Mouse (Mus musculus) activated CD4-positive, CD25-positive, alpha-beta regulatory T cell, adult 4 months (primary cell): ENCODE data around the gene Ttc33. TPM values are rescaled to one million over a fixed set of nuclear protein-coding genes. Genes with fewer than 3 reads are reported as not detected.
A peak's percentile ranks its signal among the peaks of the same experiment; 100 is the strongest.

Source experiments
- ATAC-seq: one replicate; pipeline ENCODE4 v1.8.0; 2017
- polyA plus RNA-seq, 2 experiments: library from polyadenylated mRNA; unstranded; fragments of 100-300 nt; shearing (Covaris generic); gene quantifications; one replicate each; pipeline ENCODE4 v1.2.1; 2017

The Ttc33 gene
- 10 to 100 TPM; 59.4 to 68.8 TPM for polyA plus RNA-seq

DNA sequence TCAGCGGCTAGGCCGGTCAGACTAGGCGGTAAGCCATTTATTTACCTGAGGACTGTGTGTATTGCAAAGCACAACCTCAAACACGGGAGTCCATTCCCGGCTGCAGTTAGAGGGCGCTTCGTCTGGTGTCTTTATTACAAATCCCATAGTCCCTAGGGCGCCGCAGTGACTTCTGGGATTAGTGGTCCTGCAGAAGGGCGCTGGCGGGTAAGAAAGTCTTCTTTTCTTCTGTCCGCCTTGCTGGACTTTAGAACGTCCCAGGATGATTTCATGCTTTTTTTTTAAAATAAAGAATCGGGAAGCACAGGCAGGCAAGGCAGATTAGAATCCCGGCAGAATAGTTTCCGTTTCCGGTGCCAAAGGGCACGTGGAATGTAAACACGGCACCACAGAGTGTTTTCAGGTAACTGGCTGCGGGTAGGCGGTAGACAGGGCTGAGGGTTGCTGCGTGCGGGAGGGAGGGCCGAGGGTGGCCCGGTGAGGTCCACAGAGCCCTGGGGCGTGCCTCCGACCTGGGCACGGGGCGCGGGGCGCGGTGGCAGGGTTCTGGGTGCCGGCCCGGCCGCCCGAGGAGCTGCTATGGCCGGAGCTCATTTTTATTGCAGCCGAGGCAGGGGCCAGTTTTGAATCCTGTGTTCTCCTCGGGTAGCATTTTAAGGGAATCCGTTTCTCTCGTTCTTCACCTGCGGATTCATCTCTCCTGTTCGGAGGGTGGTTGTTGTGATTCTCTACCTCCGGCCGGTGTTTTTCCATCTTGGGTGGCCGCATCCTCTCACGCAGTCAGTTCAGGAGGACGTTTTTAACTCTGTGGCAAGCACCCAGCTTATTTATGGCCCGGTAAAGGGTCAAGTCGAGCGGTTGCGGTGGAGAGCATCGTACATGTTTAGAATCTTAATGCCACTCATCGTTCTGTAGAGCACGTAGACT lies at the start of gene Ttc33:
Ttc33 (plus strand) TSS at position 160 of the 927 bp plus-strand sequence.
- ATAC-seq: peak; percentile 73

DNA sequence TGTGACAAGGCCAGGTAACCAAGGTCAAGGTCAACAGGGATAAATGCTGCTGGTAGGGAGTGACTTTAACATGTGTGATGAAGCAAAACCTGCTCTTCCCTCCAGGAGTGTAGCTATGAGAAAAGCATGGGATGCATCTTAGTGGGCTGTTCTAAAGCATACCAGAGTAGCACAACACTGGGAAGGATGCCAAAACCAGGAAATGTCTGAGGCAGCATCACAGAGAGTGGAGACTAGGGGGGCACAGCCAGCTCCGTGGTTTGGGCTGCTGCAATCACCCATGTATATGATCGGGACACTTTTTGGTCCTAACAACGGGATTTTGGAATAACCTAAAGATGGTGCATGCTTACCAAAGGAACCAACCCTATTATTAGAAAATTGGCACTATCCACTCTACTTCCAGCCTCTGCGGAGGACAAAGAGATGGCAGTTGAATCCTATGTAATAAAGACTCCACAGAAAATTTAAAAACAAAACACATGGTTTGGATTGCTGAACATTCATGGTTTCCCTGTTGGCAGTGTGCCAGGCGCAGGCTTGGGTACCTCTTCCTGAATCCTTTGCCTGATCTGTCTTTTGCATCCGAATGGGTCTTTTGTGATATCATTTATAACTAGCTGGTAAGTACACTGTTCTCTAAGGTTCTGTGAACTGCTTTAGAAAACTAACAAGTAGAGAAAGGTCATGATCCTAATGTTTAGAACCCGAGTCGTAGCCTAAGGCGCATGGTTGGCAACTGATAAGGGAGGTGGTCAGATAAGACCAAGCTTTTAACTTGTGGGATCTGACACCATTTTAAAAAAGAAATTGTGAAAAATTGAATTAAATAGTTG lies 47.1 kb upstream of the Ttc33 start:
- no peak for ATAC-seq

DNA sequence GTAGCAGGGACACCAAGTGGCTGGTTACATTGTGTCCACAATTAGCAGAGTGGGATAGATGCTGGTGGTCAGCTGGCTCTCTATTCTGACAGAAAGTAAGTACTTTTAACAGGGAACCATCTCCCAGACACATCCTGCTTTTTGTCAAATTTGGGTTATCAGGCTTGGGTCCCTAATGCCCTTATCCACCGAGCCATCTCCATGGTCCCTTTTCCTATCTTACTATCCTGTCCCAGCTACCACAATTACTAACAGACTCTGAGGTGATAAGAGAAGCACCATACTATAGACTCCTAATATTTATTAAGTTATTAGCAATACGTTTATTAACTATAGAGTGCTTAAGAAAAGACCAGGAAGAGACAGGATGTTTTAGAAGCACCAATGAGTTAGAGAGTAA lies 46.0 kb upstream of the Ttc33 start:
- ATAC-seq: no peak

DNA sequence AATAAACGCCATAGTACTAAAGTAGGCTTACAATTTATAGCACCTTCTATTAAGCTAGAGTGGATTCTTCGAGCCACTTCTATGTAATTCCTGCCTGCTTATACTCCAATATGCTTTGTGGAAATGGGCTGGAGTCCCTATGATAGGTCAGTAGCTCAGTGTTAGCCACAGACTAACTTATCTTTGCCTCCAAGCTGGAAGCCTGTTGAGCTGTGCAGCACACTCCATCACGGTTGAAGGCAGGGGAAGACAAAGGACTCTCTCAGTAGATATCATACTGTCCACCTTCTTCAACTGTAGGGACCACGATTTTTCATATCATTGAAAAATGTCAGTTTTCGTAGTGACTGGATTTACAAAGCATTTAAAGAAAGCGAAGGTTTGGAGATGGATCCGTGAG lies 45.5 kb upstream of the Ttc33 start:
- ATAC-seq: no peak

DNA sequence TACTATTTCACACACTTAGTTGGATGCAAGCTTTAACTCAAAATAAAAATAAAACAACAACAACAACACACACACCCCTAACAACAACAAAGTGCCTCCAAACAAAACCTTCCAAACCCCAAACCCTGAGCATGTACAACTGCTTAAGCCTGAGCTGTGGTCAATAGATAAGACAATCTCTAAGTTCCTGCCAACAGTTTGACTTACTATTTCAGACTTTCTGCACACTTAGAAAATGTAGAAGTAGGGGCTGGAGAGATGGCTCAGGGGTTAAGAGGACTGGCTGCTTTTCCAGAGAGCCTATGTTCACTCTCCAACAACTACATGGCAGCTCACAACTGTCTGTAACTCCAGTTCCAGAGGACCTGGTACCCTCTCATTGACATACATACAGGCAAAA lies 45.0 kb upstream of the Ttc33 start:
- no peak for ATAC-seq

DNA sequence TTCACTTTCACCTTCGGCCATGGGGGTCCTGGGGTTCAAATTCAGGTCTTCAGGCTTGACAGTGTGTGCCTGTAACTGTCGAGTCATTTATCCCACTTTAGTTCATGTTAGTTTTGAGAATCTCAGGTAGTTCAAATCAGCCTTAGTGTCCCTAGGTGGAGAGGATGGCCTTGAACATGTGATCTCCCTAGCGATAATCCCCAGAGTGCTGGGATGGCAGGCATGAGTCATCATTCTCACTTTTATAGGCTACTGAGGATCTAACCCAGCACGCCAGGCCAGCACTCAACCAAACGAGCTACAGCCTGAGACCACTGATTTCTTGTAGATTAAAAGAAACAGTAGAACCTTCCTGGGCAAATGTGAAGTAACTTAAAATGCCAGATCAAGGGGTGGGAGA lies 43.3 kb upstream of the Ttc33 start:
- ATAC-seq: no peak

DNA sequence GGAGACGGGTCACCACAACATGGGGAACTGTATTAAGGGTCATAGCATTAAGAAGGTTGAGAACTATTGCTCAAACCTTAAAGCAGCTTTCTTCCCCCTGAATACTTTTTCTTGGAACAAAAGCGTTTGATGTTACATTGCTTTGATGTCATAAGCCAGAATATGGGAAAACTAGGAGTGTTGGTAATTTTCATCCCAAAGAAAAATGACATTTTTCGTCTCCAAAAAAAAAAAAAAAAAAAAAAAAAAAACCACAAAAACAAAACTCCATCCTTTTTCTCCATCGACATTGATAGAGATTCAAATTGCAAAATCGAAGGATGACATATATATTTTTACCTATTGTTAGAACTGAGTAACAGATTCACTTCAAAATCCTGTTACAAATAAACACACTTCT lies 42.6 kb upstream of the Ttc33 start:
- ATAC-seq: no peak

DNA sequence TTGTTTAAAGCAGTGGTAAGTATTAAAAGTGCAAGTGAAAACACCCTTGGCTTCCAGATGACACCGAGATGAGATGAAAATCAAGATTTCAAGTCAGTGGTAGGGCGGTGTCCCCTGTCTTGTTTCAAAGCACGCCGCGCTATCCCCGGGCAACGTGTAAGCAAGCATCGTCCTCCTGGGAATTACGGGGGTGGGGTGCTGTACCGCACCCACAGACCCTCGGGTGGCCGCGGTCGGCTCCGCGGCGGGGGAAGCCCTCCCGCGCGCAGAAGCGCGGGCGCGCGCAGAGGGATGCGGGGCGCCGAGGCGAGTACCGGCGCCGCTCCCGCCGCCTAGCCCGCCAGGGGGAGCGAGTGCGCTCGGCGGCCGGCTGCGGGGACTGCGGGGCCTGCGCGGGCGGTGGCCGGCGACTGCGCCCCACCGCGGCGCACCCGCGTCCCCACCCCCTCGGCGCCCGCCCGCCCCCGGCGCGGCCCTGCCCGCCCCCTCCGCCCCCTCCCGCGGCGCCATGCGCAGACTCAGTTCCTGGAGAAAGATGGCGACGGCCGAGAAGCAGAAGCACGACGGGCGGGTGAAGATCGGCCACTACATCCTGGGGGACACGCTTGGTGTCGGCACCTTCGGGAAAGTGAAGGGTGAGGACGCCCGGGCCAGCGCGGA lies 41.8 kb upstream of the Ttc33 start, which contains the start of gene Prkaa1:
Prkaa1 (plus strand) TSS at position 501 of the 660 bp plus-strand sequence.
- ATAC-seq: peak; percentile 61

DNA sequence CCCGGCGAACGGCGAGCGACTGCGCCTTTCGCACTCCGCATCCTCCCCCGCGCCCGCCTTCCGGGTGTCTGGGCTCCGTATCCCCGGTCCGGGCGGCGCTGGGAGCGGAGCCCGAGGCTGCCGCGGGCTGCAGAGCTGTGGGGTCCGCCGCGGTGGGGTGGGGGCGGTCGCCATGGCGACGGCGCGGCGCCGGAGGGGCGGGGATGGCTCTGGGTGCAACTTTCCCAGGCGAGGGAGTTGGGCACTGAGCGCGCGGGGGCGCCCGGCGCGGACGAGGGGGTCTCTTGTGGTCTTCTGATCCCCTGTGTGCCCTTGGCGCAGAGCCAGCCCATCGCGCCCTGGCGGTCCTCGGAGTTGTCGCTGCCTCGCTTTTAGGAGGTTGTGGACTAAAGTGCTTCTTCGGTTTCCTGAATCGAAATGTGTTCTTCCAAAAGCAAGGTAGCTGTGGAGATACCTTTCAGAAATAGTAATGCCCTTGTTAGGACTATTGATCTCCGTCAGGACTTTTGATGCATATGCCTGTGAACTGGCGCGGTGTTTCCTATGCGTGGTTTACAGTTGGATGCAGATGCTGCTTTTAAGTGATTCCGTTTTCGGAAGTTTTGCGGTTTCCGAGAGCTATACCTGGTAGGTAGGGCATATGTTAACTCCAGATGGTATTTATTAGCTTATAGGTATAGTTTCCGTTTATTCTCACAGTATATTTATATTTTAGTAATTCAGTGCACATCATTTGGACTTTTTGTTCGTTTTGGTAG lies 41.1 kb upstream of the Ttc33 start:
- ATAC-seq: peak; percentile 34

DNA sequence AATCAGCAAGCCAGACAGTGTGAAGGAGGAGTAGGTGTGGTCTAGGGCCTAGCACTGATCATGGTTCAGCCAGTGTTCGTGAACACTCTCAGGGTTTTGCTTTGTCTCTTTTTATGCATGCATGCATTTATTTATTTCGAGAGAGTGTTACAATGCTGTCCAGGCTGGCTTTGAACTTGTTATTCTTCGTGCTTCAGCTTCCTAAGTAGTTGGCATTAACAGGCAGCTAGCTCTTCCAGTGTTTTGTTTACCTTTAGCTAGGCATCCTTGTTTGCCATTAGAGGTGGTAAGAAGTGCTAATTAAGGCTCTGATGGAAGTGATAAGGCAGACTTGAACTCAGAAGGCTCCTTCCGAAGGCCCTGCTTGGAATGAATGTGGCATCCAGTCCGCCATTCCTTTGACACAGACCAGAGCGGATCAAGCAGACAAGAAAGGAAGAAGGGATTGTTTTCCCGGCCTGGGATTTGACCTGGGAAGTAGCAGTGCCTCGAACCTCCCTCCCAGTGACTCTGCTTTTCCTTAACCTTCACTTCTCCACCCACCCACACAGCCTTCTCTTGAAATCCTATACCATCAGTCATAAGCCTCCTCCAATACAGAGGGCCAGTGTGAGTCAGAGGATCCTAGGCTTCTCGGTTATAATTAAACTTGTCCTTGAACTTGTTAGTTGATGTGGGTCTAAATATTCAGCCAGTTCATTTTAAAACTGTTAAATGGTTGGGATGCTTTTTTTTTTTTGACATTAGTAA lies 40.0 kb upstream of the Ttc33 start:
- ATAC-seq: no peak

DNA sequence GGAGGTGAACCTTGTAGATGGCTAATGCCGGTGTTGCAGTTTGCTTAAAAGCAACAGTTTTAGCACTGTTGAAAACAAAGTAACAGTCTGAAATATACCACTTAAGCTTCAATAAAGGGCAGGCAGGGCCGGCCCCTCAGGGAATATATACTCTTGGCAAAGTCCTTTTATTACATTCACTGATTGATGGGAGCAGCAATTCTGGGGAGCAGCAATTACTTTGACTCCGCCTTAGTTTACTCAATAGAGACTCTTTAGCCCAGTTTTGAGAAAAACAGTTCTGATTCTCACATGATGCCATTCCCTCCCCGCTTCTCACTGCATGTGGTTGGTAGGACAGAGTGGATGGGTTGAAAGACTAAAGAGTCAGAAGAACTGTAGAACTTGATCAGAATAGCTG lies 36.1 kb upstream of the Ttc33 start:
- ATAC-seq: no peak

DNA sequence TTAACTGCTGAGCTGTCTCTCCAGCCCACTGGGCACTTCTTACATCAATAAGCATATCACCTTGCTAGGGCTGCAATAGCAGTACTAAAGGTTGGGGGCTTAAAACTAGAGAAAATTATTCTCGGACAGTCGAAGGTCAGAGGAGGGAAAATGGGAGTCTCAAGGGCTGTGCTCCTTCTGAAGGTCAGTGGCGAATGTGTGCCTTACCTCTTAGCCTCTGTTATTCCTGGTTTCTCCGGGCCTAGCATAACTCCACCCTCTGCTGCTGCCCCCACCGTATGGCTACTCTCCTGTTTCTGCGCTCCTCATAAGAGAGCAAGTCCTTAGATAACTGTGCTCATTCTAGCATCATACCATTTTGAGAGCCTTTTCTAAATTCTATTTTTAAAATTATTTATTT lies 33.2 kb upstream of the Ttc33 start:
- ATAC-seq: no peak

DNA sequence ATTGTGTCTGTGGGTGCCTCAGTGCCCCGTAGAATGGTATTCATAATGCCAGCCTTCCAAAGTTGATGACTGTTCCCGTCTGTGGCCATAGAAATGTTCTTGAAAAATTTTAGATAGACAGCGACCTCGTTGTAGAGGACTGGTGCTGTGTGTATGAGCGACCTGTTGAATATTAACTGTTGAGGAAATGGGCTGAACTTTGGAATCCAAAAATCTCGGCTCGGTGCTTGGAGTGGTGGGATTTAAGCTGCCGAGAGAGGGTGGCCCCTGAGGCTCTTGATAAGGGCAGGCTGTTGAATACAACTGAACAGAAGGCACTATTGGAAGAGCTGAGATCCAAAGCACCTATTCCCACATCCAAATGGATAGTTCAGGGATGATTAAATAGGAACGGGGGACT lies 30.7 kb upstream of the Ttc33 start:
- no peak for ATAC-seq

DNA sequence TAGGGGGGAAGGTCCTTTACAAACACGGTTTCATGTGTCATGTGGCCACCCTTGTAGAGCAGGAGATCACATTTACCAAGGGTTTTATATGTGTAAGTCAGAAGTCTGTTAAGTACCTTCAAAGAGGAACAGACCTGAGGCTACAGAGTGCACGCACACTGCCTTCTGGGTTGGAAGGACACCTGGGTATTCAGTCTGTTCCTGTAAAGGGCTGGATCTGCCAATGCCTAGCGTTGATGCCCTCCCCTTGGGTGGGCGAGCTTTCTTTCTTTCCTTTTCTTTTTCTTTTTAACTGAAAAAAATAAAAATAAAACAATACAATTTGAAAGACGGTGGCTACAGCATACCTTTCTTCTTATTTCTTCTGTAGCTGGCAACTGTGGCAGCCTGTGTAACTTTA lies 30.2 kb upstream of the Ttc33 start:
- ATAC-seq: no peak

DNA sequence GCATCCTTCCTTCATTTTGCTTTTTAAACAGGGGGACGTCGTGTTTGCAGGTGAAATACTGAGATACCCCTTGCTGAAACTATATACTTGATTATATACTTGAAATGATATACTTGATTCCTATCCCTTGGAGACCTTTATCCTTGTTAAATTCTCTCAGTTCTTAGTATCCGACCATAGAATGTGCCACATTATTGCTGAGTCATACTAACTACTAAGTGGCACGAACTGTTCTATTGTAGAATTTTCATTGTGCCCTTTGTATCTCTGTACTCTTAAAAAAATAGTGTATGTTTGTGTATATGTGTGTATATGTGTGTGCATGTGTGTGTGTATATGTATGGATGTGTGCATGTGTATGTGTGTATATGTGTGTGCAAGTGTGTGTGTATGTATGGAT lies 29.0 kb upstream of the Ttc33 start:
- no peak for ATAC-seq

DNA sequence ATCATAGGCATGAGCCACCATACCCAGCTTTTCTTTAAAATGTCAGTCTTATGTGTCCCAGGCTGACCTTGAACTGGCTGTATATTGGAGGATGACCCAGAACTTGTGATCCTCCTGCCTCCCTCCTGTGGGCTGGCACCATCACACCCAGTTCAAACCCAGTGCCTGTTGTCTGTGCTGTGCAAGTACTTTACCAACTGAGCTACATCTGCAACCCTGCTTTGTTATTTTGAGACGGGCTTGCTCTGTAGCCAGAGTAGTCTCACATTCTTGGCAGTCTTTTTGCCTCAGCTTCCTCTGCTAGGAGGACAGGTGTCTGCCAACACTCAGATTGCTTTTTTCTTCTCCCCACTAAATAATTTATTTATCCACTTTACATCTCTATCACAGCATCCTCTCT lies 27.9 kb upstream of the Ttc33 start:
- ATAC-seq: no peak

DNA sequence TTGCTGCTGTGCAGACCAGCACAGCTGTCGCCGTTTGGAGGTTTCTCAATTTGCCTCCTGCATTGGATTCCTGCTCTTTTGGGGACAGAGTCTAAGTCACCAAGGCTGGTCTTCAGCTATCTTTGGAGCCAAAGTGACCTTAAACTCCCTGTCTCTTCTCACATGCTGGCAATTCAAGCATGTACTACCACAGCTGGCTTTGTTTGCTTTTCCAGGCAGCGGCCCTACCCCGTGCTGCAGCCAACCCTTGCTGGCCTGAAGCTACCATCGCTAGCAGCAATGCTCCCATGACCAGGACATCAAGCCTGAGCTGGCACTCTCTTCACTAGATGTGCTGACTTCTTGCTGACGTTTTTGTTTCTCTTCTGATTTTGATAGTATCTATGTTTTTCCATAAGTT lies 26.5 kb upstream of the Ttc33 start:
- no peak for ATAC-seq

DNA sequence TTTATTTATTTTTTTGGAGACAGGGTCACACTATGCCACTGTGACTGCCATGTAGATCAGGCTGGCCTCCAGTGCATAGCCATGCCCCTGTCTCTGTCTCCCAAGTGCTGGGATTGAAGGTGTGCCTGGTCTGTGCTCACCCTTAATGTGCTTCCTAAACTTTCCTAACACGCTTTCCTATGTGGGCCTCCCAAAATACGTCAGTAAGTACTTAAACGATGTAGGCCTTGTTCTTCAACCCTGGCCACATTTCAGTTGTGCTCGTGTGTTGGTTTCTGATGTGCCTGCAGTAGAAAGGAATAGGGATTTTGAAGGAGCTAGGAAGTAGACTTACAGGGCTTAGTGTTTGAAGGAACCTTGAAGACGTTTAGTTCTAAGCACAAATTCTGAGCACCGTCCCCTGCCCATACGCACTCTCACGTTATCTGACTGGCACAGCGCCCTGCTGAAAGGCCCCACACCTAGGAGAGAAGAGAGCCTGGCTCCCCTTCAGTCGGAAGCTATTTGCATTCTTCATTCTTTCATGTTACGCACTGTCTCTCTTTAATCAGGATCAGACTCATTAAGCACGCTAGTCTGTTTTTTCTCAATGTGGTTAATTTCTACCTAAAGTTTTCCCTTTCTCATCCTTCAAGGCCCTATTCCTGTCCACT lies 20.1 kb upstream of the Ttc33 start:
- ATAC-seq: no peak

DNA sequence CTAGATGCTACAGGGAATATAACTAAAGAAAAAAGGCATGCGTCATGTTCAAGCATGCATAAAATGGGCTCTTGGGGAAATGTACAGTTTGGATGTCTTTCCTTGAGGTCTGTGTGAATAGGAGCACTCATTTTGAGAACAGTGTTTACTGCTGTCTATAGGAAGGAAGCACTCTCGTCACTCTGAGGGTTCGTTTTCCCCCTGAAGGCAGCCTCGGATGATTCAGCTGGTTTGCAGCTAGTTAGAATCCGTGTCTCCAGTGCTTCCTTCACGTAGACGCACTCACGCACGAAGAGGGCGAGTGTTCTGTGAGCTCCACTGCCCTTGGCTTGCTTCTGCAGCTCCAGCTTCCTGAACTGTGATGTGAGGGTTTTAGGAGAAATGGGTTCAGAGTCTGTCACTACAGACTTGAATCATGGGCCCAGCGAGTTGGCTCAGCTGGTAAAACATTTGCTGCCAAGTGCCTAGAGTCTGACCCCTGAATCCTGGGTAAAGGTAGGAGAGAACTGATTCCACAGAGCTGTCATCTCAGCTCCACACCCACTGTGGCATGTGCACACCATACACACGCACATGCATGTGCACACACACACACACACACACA lies 12.0 kb upstream of the Ttc33 start:
- ATAC-seq: no peak

DNA sequence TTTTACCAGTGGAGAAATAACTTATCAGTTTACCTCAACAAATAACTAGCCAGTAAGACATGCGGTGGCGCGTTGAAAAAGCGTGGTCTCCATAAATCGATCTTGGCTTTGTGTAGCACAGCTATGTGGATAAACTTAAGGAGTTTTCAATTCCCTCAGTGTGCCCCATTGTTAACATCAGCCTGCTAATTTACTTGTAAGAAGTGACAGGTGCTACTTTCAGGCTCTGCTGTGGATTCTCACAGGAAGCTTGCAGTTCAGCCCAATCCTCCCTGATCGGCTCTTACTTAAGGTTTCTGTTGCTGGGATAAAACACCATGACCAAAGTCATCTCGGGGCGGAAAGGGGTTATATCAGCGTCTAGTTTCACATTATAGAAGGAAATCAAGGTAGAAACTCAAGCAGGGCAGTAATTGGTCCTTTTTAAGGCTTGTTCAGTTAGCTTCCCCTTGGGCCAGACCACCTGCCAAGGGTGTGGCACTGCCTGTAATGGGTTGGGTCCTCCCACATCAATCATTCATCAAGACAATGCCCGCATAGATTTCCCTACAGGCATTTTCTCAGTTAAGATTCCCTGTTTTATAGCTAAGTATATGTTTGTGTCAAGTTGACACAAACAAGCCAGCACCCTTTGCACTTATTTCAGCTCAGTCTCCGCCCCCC lies 526 bp upstream of the Ttc33 start:
- ATAC-seq: no peak
